Mouse (Mus musculus): ENCODE results near the gene Stip1.
"Not testable (repeated sequence)": the region's sequence is repeated elsewhere in the genome, so short reads cannot be mapped to it uniquely, and the experiment has no call there.

Stip1 gene

DNA sequence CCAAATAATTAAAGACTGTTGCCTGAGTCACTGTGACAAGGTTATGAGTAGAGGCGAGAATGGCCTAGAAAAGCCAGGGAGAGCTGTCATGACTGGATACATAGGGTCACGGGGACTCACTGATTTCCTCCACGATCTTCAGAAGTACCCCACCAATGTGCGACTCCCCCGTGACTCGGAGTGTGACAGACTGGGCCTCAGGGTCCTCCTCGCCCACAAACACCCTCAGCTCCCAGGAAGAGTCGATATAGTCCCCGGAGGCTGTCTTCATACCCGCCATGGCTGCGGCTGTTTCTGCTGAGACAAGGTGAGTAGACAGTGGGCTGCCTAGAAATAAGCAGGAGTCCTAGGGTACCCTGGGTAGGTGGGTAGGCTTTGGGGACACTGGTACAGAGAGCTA, 21.2 kb downstream of the Stip1 start:
- in situ Hi-C loops (cut with MboI, MseI): loop anchor here (5.0 kb wide), 1 partner anchor 81 kb away; no protein-coding TSS in a partner anchor

GRCm38 (mm10) chr19:7017541-7018457, 22.0 kb downstream of the Stip1 start:
- in situ Hi-C loops (cut with MboI, MseI): loop anchor here (5.0 kb wide), 1 partner anchor 80 kb away; no protein-coding TSS in a partner anchor

GRCm38 (mm10) chr19:7014481-7015135, 25.2 kb downstream of the Stip1 start:
- in situ Hi-C loops (cut with MboI, MseI): loop anchor here (5.0 kb wide), 1 partner anchor 77 kb away; no protein-coding TSS in a partner anchor

- in situ Hi-C loops (cut with MboI, MseI): no loop called here
These were observed 25.8 kb downstream of the Stip1 start for GRCm38 (mm10) chr19:7013984-7014383.

DNA sequence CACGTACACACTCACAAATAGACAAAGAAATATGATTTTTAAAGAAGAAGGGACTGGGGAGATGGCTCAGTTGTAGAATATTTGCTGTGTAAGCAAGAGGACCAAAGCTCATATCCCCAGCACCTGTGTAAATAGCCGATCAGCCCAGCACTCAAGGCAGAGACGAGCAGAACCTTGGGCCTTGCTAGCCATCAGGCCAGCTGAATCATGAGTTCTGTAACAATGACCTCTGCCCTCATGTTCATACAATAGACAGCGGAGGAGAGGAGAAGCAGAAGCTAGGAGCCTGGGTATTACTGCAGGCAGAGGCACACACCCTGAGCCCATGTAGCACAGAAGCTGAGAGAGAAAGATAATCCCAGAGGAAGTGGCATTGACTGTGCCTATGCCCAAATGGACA, 27.3 kb downstream of the Stip1 start:
- in situ Hi-C loops (cut with MboI, MseI): no loop called here

- in situ Hi-C loops (cut with MboI, MseI): no loop called here
These were observed 32.7 kb downstream of the Stip1 start for GRCm38 (mm10) chr19:7006892-7007593.

DNA sequence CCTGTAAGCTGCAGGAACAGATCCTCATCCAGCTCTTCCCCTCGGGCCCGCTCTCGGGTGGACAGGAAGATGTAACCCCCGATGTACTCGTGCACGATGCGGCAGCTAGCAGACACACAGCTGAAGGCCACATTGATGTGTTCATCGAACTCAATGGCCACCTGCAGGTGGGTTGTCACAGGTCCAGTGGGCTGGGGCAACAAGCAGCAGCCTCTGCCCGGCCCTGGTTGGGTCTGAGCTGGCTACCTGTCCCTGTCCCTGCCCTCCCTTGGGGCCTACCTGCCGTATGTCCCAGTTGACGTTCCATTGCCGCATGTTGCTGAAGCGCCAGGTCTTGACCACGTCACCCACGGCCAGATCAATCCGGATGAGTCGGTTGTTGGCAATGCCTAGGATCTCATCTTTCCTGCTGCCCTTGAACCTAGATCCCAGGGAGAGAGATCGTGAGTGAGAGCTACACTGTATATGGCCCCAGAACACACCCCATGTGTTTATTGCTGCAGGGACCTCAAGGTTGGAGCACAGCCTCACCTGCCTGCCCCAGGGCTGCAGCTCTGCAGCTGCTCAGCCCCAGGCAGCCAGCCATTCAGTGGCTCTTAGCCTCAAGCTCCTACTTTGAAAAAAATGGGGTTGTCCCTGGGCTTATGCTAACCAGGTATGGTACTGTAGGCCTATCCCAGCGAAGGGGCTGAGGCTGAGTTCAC, 40.3 kb downstream of the Stip1 start:
- in situ Hi-C loops (cut with MboI, MseI): no loop called here

DNA sequence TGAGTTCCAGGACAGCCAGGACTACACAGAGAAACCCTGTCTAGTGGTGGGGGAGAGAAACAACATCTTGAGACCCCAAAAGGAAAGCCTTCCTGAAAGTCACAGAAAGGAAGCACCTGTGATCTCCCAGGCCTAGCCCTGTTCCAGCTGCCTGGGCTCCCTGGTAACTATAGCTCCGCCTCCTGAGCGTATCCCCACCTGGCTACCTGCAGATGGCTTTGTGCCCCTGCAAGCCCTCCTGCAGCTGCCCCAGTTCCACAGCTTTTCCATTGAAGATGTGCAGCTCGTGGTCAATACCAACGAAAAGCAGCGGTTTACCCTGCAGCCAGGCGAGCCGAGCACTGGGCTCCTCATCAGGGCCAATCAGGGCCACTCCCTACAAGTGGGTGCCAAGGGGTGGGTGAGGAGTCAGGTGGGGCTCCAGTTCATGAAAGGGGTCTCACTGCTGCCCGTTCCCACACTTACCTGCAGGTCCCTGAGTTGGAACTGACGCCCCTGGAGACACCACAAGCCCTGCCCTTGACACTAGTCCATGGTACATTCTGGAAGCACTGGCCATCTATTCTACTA, 42.0 kb downstream of the Stip1 start:
- in situ Hi-C loops (cut with MboI, MseI): no loop called here

DNA sequence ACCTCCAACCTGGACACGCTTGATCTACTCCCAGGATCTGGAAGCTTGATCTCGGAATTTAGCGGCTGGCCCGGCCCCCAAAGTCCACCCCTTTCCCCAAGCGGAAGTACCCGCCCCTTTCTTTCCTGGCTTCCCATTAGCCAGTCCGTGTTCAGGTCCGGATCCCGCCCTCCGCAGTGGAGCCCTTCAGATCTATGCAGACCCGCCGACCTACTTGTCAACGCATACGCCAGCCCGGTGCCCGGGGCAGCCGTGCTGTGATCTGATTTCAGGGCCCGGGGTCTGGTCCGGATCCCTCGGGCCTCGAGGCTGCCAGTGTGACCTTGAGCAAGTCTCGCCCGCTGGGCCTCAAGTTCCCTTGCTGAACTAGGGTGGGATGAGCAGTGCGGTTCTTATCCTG, 43.8 kb downstream of the Stip1 start, which contains the start of the genes Nudt22 and Trpt1:
Gene Nudt22, minus strand, starts transcription at position 112 of the 400 bp plus-strand sequence.
Gene Trpt1, plus strand, starts transcription at position 126 of the 400 bp plus-strand sequence.
- in situ Hi-C loops (cut with MboI, MseI): no loop called here

DNA sequence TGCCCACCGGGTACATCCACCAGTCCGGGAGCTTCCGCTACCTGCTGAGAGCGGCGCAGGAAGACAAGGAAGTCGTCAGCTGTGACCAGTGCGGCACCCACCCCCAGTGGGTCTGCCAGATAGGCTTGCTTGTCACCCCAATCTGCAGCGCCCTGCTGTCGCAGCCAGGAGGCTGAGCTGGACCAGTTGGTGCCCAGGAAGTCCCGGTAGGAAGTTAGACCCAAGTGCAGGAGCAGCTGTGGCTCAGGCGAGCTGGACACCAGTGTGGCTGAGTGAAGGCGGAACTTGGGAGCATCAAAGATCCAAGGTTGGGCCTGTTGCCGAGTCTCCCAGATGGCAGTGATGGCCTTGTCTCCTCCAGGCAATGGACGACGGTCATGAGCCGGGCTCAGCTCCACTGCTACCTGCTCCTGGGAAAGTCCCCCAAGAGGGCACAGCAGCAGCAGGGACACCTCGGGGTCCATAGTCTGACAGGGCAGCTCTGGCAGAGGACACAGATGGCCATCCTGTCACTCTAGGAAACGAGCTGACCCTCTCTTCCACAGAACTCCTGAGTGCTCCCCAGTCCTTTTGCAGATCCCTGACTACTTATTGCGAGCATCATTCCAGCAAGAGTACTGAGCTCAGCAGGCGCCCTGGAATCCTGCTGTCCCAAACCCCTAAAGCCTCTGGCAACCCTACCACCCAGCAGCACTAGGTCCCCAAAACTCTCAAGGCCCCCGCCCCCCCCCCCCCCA, 44.3 kb downstream of the Stip1 start:
- in situ Hi-C loops (cut with MboI, MseI): no loop called here

DNA sequence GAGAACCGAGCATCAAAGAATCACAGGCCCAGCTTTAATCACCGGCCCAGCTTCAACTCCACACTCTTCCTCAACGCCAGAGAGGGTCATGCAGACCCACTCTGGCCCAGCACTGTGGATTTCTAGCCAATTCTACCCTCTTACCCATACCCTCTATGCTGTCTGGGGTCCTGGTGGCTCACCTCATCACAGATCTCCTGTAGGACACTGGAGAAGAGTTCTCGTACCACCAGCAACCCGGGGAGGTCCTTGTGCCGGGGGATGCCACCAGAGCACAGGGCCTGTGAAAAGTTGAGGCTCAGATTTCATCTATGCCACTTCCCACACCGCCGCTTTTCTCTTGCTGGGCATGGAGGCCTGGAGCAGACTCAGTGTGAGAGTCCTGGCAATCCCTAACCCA, 45.3 kb downstream of the Stip1 start:
- in situ Hi-C loops (cut with MboI, MseI): no loop called here

GRCm38 (mm10) chr19:6994002-6994401, 45.8 kb downstream of the Stip1 start:
- in situ Hi-C loops (cut with MboI, MseI): no loop called here

DNA sequence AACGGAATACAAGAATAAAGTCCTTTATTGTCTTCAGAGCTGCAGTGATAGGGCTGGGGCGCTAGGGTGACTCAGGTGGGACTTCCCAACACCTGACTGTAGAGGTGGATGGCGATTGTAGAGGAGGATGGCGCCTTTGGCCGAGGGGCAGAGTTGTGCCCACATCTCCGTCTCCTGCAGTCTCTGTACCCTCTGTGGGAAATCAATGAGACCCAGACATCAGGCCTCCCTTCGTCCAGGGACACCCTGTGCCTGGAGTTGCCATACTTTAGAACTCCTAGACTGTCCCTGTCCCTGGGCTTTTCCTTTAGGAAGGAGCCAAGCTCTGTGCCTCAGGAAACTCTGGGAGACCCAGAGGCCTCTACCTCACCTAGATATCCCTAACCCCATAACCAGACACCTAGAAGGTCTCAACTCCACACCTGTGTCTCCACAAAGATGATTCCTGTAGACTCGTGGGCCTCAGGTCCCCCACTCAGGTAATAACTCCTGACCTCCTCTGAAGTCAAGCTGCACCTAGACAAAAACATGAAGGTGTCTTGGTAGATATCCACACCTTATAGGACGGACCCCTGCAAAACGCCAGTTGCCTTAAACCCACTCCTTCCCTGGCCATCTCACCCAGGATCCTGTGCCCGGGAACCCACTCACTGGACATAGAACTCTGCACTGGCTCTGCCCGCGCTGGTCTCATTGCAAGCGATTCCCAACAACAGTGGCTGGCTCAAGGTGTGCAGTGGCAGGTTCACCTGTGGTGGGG, 46.6 kb downstream of the Stip1 start:
- in situ Hi-C loops (cut with MboI, MseI): no loop called here

DNA sequence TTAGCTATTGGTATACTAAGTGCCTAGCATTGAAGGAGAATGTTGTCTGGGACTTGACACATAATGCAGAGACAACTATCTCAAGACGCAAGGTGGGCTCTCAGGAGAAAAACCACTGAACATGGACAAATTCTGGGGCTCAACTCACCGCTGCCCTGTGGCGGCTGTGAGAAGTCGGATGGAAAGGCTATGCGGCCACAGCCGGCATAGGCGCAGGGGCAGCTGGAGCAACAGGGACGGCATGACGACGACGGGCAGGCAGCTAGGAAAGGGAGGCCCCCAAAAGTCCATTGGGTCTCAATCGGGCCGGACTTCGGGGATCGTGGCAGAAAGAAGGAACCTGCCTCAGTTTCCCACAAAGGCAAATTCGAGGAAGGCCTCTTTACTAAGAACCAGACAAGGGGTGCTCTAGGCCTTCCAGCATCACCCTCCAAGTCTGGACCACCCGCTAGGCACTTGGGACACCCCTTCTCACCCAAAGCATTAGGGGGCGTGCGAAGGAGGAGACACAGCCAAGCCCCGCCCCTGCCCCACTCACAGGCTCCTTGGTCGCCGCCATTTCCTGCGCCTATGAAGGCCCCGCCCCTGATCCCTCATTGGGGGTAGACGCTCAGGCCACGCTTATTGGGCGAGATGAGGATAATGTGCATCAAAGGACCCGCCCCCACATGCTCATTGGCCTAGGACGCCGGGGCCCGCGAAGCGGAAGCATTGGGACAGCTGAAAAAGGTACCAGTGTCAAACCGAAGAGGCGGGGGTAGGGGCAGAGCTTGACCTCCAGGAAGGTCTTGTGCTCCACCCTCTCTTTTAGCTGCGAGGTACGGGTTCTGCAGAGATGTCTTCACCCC, 47.5 kb downstream of the Stip1 start, which contains the start of gene Dnajc4:
Gene Dnajc4, minus strand, starts transcription at position 562 of the 848 bp plus-strand sequence.
- in situ Hi-C loops (cut with MboI, MseI): no loop called here

GRCm38 (mm10) chr19:6991166-6991565, 48.6 kb downstream of the Stip1 start:
- in situ Hi-C loops (cut with MboI, MseI): not testable (repeated sequence)

DNA sequence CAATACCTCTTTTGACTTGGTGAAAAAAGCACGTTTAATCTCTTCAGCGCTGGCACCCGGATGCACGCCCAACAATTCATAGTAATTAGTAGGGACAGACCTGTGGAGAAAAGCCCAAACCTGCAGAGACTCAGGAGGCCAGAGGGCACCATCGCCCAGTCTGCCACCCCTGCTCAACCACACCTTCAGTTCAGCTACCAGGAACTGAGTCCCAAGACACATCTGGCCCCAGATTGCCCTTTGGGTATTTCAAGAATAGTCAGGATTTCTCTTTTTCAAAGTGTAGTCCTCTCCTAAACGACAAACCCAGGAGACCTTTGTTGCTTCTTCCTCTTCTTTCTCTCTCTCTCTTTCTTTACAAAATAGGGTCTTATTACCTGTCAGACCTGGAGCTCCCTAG, 49.1 kb downstream of the Stip1 start:
- in situ Hi-C loops (cut with MboI, MseI): no loop called here

DNA sequence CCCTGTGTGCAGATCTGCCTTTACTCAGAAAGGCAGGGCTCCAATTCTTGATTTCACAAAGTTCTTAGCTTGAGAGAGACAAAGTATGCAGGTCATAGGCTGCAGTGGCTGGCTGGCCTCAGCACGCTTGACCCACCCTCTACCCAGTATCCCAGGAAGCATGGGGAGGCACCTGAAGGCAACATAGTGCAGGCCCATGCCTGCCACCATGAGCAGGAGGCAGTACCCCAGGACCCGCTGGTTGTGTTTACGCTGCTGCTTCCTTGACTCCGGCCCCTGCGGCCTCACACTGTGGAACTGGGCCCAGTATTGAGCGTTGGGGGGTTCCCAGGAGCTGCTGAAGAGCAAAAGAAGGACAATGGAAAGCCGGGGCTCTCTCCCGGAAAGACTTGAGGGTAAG, 50.5 kb downstream of the Stip1 start:
- in situ Hi-C loops (cut with MboI, MseI): no loop called here

GRCm38 (mm10) chr19:6987904-6988285, 51.9 kb downstream of the Stip1 start:
- in situ Hi-C loops (cut with MboI, MseI): no loop called here

Data from regulatory T cell (primary cell).